20 mouse cellular contexts compared by ENCODE assay signal in genomic region chr5:28009871-28010270, GRCm38 (mm10).
DNase-seq lines count a peak whose midpoint lies in the region; ATAC-seq and TF ChIP-seq lines count a peak whose summit lies in the region.
"Had no signal": no experiment of that assay in that cellular context is flagged by ENCODE, and none has a peak within 500 bp of the region (broad histone marks: within the 10 kb centered on the region; RNA-seq: fewer than 3 reads in every experiment).

No protein-coding gene starts in this region.

- WGBS in liver, postnatal 0 days (ENCODE audit: insufficient replicate concordance), result 37% methylated on average over 2 of the region's 2 CpGs
- 83% methylated on average over 2 of the region's 2 CpGs for WGBS in midbrain, embryonic 15.5 days

- peaks cover 15% of the 10 kb centered on the region; the same call in 1 of the 2 replicates for H3K4me1 ChIP-seq in liver, postnatal 0 days (ENCODE audit: insufficient read depth)
- no peaks in the 10 kb centered on the region for H3K4me1 ChIP-seq in midbrain, embryonic 15.5 days
- H3K4me1 ChIP-seq: embryonic facial prominence, embryonic 15.5 days; forebrain, embryonic 15.5 days; heart, embryonic 12.5 days; hindbrain, embryonic 10.5 days; hindbrain, embryonic 15.5 days had no signal

- H3K27me3 ChIP-seq in liver, postnatal 0 days (ENCODE audit: insufficient read depth, low read length), result no peaks in the 10 kb centered on the region
- H3K27me3 ChIP-seq in midbrain, embryonic 15.5 days (replicated peaks), result no peaks in the 10 kb centered on the region
- H3K27me3 ChIP-seq: embryonic facial prominence, embryonic 15.5 days; forebrain, embryonic 15.5 days; heart, embryonic 12.5 days; hindbrain, embryonic 15.5 days had no signal

- H3K27ac ChIP-seq in liver, postnatal 0 days (ENCODE audit: low read depth), result peak overlapping the region; percentile 85
- H3K27ac ChIP-seq in midbrain, embryonic 15.5 days, result no peak overlapping the region
- H3K27ac ChIP-seq: embryonic facial prominence, embryonic 15.5 days; forebrain, embryonic 15.5 days; heart, adult 2 months; hindbrain, embryonic 10.5 days; hindbrain, embryonic 15.5 days had no signal

- ATAC-seq in liver, postnatal 0 days, result peak; percentile 90
- no peak for ATAC-seq in midbrain, embryonic 15.5 days (replicated peaks)
- ATAC-seq in erythroblast, adult 5-6 weeks (replicated peaks; ENCODE audit: low FRiP score, poor library complexity, severe bottlenecking), result no peak
- ATAC-seq: CD4-positive, CD25-positive, alpha-beta regulatory T cell, adult 4 months; forebrain, embryonic 15.5 days had no signal

- no peak overlapping the region for H3K4me2 ChIP-seq in liver, postnatal 0 days (ENCODE audit: low read depth, low read length)
- no peak overlapping the region for H3K4me2 ChIP-seq in midbrain, embryonic 15.5 days
- H3K4me2 ChIP-seq: embryonic facial prominence, embryonic 15.5 days; forebrain, embryonic 15.5 days; heart, embryonic 12.5 days; hindbrain, embryonic 15.5 days had no signal

- no peaks in the 10 kb centered on the region for H3K9me3 ChIP-seq in liver, postnatal 0 days (ENCODE audit: low read length)
- no peaks in the 10 kb centered on the region for H3K9me3 ChIP-seq in midbrain, embryonic 15.5 days
- H3K9me3 ChIP-seq: embryonic facial prominence, embryonic 15.5 days; forebrain, embryonic 15.5 days; G1E; heart, embryonic 12.5 days; hindbrain, embryonic 10.5 days; hindbrain, embryonic 15.5 days had no signal

- TF ChIP-seq EP300 in liver, postnatal 0 days (IDR thresholded peaks at IDR 0.05; ENCODE audit: low read depth), result peak; percentile 84

- H3K9ac ChIP-seq in liver, postnatal 0 days (replicated peaks), result no peak overlapping the region
- H3K9ac ChIP-seq in midbrain, embryonic 15.5 days, result no peak overlapping the region
- H3K9ac ChIP-seq: embryonic facial prominence, embryonic 15.5 days; forebrain, embryonic 15.5 days; heart, embryonic 12.5 days; hindbrain, embryonic 15.5 days had no signal

- peak; percentile 36 for DNase-seq in heart, adult 11 months
- DNase-seq in heart, adult 9 months (ENCODE audit: low spot score in 2 of 2), result no peak
- peak; percentile 5 to 40 for DNase-seq in urinary bladder, postnatal 4 days (ENCODE audit: low spot score in 2 of 2)
- DNase-seq in urinary bladder, postnatal 10 days (ENCODE audit: low spot score), result no peak
- DNase-seq in liver, postnatal 0 days, result peak; percentile 65
- DNase-seq: adrenal gland, adult 8-10 months; B cell, adult 2 months; cerebellum, adult 8-10 months; embryo, embryonic 11 days; gastrocnemius, postnatal 36 days; heart, adult 2 months had no signal

- no peaks in the 10 kb centered on the region for H3K36me3 ChIP-seq in liver, postnatal 0 days (replicated peaks; ENCODE audit: insufficient read depth, low read length)
- no peaks in the 10 kb centered on the region for H3K36me3 ChIP-seq in midbrain, embryonic 15.5 days (replicated peaks)
- H3K36me3 ChIP-seq: embryonic facial prominence, embryonic 15.5 days; forebrain, embryonic 15.5 days; G1E; heart, embryonic 12.5 days; hindbrain, embryonic 10.5 days; hindbrain, embryonic 15.5 days had no signal

- no peak overlapping the region for H3K4me3 ChIP-seq in liver, postnatal 0 days (ENCODE audit: low read depth, low read length)
- no peak overlapping the region for H3K4me3 ChIP-seq in midbrain, embryonic 15.5 days
- H3K4me3 ChIP-seq: embryonic facial prominence, embryonic 15.5 days; forebrain, embryonic 15.5 days; heart, adult 2 months; heart, embryonic 12.5 days; hindbrain, embryonic 10.5 days; hindbrain, embryonic 15.5 days had no signal

- TF ChIP-seq CTCF in liver, postnatal 0 days (IDR thresholded peaks at IDR 0.05; ENCODE audit: low read depth), result no peak

Comparison
In these comparisons a context has a peak if more than half of its experiments do, and no peak if none do; other contexts are left out.
1. DNase-seq: peak in heart, adult 11 months (single experiment), urinary bladder, postnatal 4 days (2 of 2) and liver, postnatal 0 days (single experiment); none in heart, adult 9 months (0 of 2) and urinary bladder, postnatal 10 days (single experiment).